Mouse (Mus musculus) ES-E14 (cell line): ENCODE measurements around the gene Zfp512b.

Source experiments
- HCFC1 ChIP-seq: IDR thresholded peaks from 2 replicates; pipeline ENCODE4 v1.6.1; 2012; ENCODE audit warnings: low read length, inconsistent platforms, borderline replicate concordance; ENCODE audit not compliant: insufficient read depth
- ZNF384 ChIP-seq: IDR thresholded peaks from 2 replicates; pipeline ENCODE4 v1.6.1; 2012; ENCODE audit warnings: low read depth, low read length, inconsistent platforms

DNA sequence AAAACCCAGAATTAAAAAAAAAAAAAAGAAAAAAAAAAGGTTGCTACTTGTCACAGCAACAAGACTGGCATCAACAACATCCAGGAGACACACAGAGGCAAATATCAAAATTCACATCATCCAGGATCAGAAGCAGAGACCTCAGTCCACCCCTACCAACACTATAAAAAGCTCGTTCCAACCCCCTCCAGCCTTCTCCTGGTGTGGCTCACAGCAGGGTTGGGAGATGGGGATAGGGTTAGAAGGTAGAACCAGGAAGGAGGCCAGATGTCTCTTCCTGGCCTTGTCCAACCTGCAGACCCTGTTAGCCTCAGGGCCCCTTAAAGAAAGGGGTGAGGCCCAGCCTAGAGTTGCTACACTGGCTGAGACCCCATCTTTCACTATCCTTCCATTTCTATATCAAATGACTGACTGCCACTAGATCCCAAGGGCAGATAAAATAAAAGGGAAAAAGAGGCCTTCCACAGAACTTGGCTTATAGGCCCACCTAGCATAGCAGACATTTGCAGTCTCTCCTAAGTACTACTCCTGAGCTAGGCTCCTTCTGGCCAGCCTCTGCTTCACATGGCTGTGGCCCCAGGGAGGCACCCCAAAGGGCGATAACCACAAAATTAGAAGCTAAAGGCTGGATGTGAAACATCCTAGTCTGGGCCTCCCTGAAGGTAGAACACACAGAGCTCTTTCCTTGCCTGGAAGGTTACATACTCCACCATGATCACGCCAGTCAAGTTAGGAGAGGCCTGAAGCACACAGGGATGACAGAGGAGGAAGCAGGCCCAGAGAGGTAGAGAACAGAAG is 8.9 kb downstream of the Zfp512b start:
- TF ChIP-seq HCFC1 (no peak), ZNF384 (no peak)
